Mouse (Mus musculus) ovary, postnatal 36 days (tissue): ENCODE results near the gene Nup35.
A peak's percentile ranks its signal among the peaks of the same experiment; 100 is the strongest.

Experiments
- DNase-seq: peaks from one replicate; pipeline ENCODE4 v3.0.0; 2022; ENCODE audit warnings: low spot score, mixed read lengths

The Nup35 gene

GRCm38 (mm10) chr2:80616854-80617737 is at the start of gene Nup35, which contains the start of gene Dusp19:
Gene Nup35, plus strand, starts transcription at chr2:80617236.
Gene Dusp19, plus strand, starts transcription at chr2:80617045.
- DNase-seq, result peak; percentile 92

- no peak for DNase-seq
These were observed 49.6 kb upstream of the Nup35 start for GRCm38 (mm10) chr2:80567411-80567810.

GRCm38 (mm10) chr2:80570656-80571055 is 46.4 kb upstream of the Nup35 start:
- DNase-seq, result no peak

GRCm38 (mm10) chr2:80577286-80577685 is 39.8 kb upstream of the Nup35 start:
- no peak for DNase-seq

GRCm38 (mm10) chr2:80579253-80579891 is 37.7 kb upstream of the Nup35 start:
- DNase-seq, result no peak

GRCm38 (mm10) chr2:80580311-80580961 is 36.6 kb upstream of the Nup35 start:
- no peak for DNase-seq

- peak; percentile 93 for DNase-seq
These were observed 35.9 kb upstream of the Nup35 start, which contains the start of gene Nckap1 for GRCm38 (mm10) chr2:80581043-80581711. Gene Nckap1, minus strand, starts transcription at chr2:80581380.

GRCm38 (mm10) chr2:80582356-80582755 is 34.7 kb upstream of the Nup35 start:
- no peak for DNase-seq

- DNase-seq, result no peak
These were observed 22.7 kb upstream of the Nup35 start for GRCm38 (mm10) chr2:80594215-80594918.

GRCm38 (mm10) chr2:80596960-80597359 is 20.1 kb upstream of the Nup35 start:
- DNase-seq, result no peak

GRCm38 (mm10) chr2:80599850-80600249 is 17.2 kb upstream of the Nup35 start:
- DNase-seq, result no peak

- no peak for DNase-seq
These were observed 16.4 kb upstream of the Nup35 start for GRCm38 (mm10) chr2:80600611-80601010.

GRCm38 (mm10) chr2:80602756-80603155 is 14.3 kb upstream of the Nup35 start:
- no peak for DNase-seq

GRCm38 (mm10) chr2:80603771-80604426 is 13.1 kb upstream of the Nup35 start:
- no peak for DNase-seq

GRCm38 (mm10) chr2:80612286-80612685 is 4.8 kb upstream of the Nup35 start:
- no peak for DNase-seq

GRCm38 (mm10) chr2:80612796-80613195 is 4.2 kb upstream of the Nup35 start:
- DNase-seq, result no peak

GRCm38 (mm10) chr2:80618991-80619390 is 2.0 kb downstream of the Nup35 start:
- no peak for DNase-seq

GRCm38 (mm10) chr2:80621921-80622320 is 4.9 kb downstream of the Nup35 start:
- no peak for DNase-seq

- no peak for DNase-seq
These were observed 7.5 kb downstream of the Nup35 start for GRCm38 (mm10) chr2:80624523-80624922.

- no peak for DNase-seq
These were observed 15.4 kb downstream of the Nup35 start for GRCm38 (mm10) chr2:80632336-80633026.
